Mouse (Mus musculus) CH12.LX (cell line): ENCODE data around the gene Arrb1. TPM values are rescaled to one million over a fixed set of nuclear protein-coding genes. Genes with fewer than 3 reads are reported as not detected.

Source experiments
- DNase-seq: peaks from one replicate; pipeline ENCODE4 v3.0.0-alpha.2; 2013; ENCODE audit errors: extremely low read depth
- H3K27ac ChIP-seq: 2 replicates; pipeline ENCODE4 v1.5.1; 2012; ENCODE audit warnings: low read depth, mild to moderate bottlenecking, control low read depth, moderate library complexity; ENCODE audit not compliant: insufficient read depth
- H3K27me3 ChIP-seq: replicated peaks from 2 replicates; pipeline ENCODE3; 2012; ENCODE audit warnings: inconsistent platforms
- H3K36me3 ChIP-seq, 2 experiments: replicated peaks in 1 of 2; 2 replicates each; pipeline versions ENCODE3 to v1.6.1; 2012; ENCODE audit warnings: inconsistent platforms in 1 of 2, low read length in 1 of 2, mild to moderate bottlenecking in 1 of 2, mixed read lengths in 1 of 2, moderate library complexity in 1 of 2; ENCODE audit not compliant: control insufficient read depth in 1 of 2, insufficient read depth in 1 of 2
- H3K4me1 ChIP-seq, 2 experiments: 2 replicates each; pipeline ENCODE4 v1.6.1; 2012; ENCODE audit warnings: inconsistent platforms in 1 of 2, moderate library complexity in 1 of 2; ENCODE audit not compliant: insufficient read depth in 2 of 2, control insufficient read depth in 1 of 2
- H3K4me2 ChIP-seq: 2 replicates; pipeline ENCODE4 v1.6.1; 2012; ENCODE audit warnings: low read depth, mild to moderate bottlenecking, control low read depth; ENCODE audit not compliant: poor library complexity, insufficient read depth, severe bottlenecking
- H3K4me3 ChIP-seq, 3 experiments: fragments of 150-350 bp in 1 of 3; sonication (generic) in 1 of 3; replicated peaks in 1 of 3; 2 replicates each; pipeline versions ENCODE3 to v1.5.1; 2011 to 2012; ENCODE audit warnings: low read depth in 2 of 3, low read length in 2 of 3, mild to moderate bottlenecking in 2 of 3, moderate library complexity in 2 of 3, control low read depth in 1 of 3, improper control_type of control experiment in 1 of 3, inconsistent platforms in 1 of 3, mixed read lengths in 1 of 3; ENCODE audit not compliant: poor library complexity in 1 of 3
- H3K79me2 ChIP-seq: replicated peaks from 2 replicates; pipeline ENCODE4 v1.6.1; 2012; ENCODE audit warnings: mild to moderate bottlenecking, moderate library complexity; ENCODE audit not compliant: control insufficient read depth, poor library complexity, insufficient read depth, severe bottlenecking; ENCODE audit errors: extremely low read depth
- H3K9ac ChIP-seq: 2 replicates; pipeline ENCODE4 v1.6.1; 2012; ENCODE audit warnings: low read depth, mild to moderate bottlenecking, control low read depth, moderate library complexity; ENCODE audit not compliant: insufficient read depth
- H3K9me3 ChIP-seq: replicated peaks from 2 replicates; pipeline ENCODE3; 2012; ENCODE audit warnings: low read length, inconsistent platforms, mixed read lengths
- BHLHE40 ChIP-seq: IDR thresholded peaks from 2 replicates; pipeline ENCODE4 v1.6.1; 2011; ENCODE audit warnings: mild to moderate bottlenecking, low read depth, low read length, improper control_type of control experiment
- CHD2 ChIP-seq: IDR thresholded peaks from 2 replicates; pipeline ENCODE4 v1.6.1; 2011; ENCODE audit warnings: low read length, improper control_type of control experiment
- CTCF ChIP-seq, 2 experiments: IDR thresholded peaks in 1 of 2; conservative IDR thresholded peaks in 1 of 2; 2 replicates each; pipeline ENCODE4 v1.5.1; 2011 to 2012; ENCODE audit warnings: low read depth in 2 of 2, low read length in 2 of 2, improper control_type of control experiment in 1 of 2, inconsistent platforms in 1 of 2, mild to moderate bottlenecking in 1 of 2, moderate library complexity in 1 of 2
- E2F4 ChIP-seq: IDR thresholded peaks from 2 replicates; pipeline ENCODE4 v1.6.1; 2011; ENCODE audit warnings: low read depth, low read length, improper control_type of control experiment; ENCODE audit not compliant: insufficient replicate concordance
- ELF1 ChIP-seq: IDR thresholded peaks from 2 replicates; pipeline ENCODE4 v1.6.1; 2014; ENCODE audit warnings: low read depth, mild to moderate bottlenecking, inconsistent platforms, low read length, improper control_type of control experiment
- ETS1 ChIP-seq: conservative IDR thresholded peaks from 2 replicates; pipeline ENCODE4 v1.6.1; 2012; ENCODE audit warnings: low read depth, mild to moderate bottlenecking, inconsistent platforms, low read length, improper control_type of control experiment, moderate library complexity
- GABPA ChIP-seq: IDR thresholded peaks from 2 replicates; pipeline ENCODE4 v1.6.1; 2012; ENCODE audit warnings: low read depth, low read length, improper control_type of control experiment, inconsistent platforms; ENCODE audit not compliant: insufficient replicate concordance
- HCFC1 ChIP-seq: IDR thresholded peaks from 2 replicates; pipeline ENCODE4 v1.6.1; 2012; ENCODE audit warnings: low read depth, mild to moderate bottlenecking, inconsistent platforms, low read length, improper control_type of control experiment
- IRF4 ChIP-seq: IDR thresholded peaks from 2 replicates; pipeline ENCODE4 v1.6.1; 2014; ENCODE audit warnings: low read depth, mild to moderate bottlenecking, inconsistent platforms, low read length, improper control_type of control experiment
- JUN ChIP-seq: IDR thresholded peaks from 2 replicates; pipeline ENCODE4 v1.6.1; 2011; ENCODE audit warnings: low read depth, mild to moderate bottlenecking, low read length, improper control_type of control experiment, moderate library complexity; ENCODE audit not compliant: insufficient read depth
- JUND ChIP-seq: conservative IDR thresholded peaks from 2 replicates; pipeline ENCODE4 v1.6.1; 2011; ENCODE audit warnings: low read depth, low read length, improper control_type of control experiment
- KAT2A ChIP-seq: IDR thresholded peaks from 2 replicates; pipeline ENCODE4 v1.6.1; 2012; ENCODE audit warnings: low read length, improper control_type of control experiment, inconsistent platforms; ENCODE audit not compliant: insufficient replicate concordance
- MAFK ChIP-seq: IDR thresholded peaks from 2 replicates; pipeline ENCODE4 v1.6.1; 2011; ENCODE audit warnings: low read length, improper control_type of control experiment; ENCODE audit not compliant: insufficient replicate concordance
- MAX ChIP-seq: IDR thresholded peaks from 2 replicates; pipeline ENCODE4 v1.6.1; 2011; ENCODE audit warnings: low read length, improper control_type of control experiment
- MEF2A ChIP-seq: IDR thresholded peaks from 2 replicates; pipeline ENCODE4 v1.6.1; 2014; ENCODE audit warnings: low read depth, mild to moderate bottlenecking, inconsistent platforms, low read length, improper control_type of control experiment, borderline replicate concordance
- MXI1 ChIP-seq: IDR thresholded peaks from 2 replicates; pipeline ENCODE4 v1.6.1; 2011; ENCODE audit warnings: mild to moderate bottlenecking, low read depth, low read length, improper control_type of control experiment
- MYC ChIP-seq: IDR thresholded peaks from 2 replicates; pipeline ENCODE4 v1.6.1; 2011; ENCODE audit warnings: low read depth, mild to moderate bottlenecking, improper control_type of control experiment, low read length
- NELFE ChIP-seq: IDR thresholded peaks from 2 replicates; pipeline ENCODE4 v1.6.1; 2011; ENCODE audit warnings: low read depth, low read length, improper control_type of control experiment
- PAX5 ChIP-seq: IDR thresholded peaks from 2 replicates; pipeline ENCODE4 v1.6.1; 2012; ENCODE audit warnings: low read length, inconsistent platforms, mixed read lengths
- POLR2A ChIP-seq: IDR thresholded peaks from 2 replicates; pipeline ENCODE4 v1.6.1; 2011; ENCODE audit warnings: low read depth, mild to moderate bottlenecking, improper control_type of control experiment, low read length
- RAD21 ChIP-seq: IDR thresholded peaks from 2 replicates; pipeline ENCODE4 v1.6.1; 2011; ENCODE audit warnings: low read depth, mild to moderate bottlenecking, low read length, improper control_type of control experiment, moderate library complexity
- RCOR1 ChIP-seq: conservative IDR thresholded peaks from 2 replicates; pipeline ENCODE4 v1.6.1; 2012; ENCODE audit warnings: low read depth, mild to moderate bottlenecking, inconsistent platforms, low read length, improper control_type of control experiment
- SIN3A ChIP-seq: IDR thresholded peaks from 2 replicates; pipeline ENCODE4 v1.6.1; 2012; ENCODE audit warnings: low read length, improper control_type of control experiment, inconsistent platforms
- SMC3 ChIP-seq: IDR thresholded peaks from 2 replicates; pipeline ENCODE4 v1.6.1; 2011; ENCODE audit warnings: low read depth, low read length, improper control_type of control experiment
- TBP ChIP-seq: conservative IDR thresholded peaks from 2 replicates; pipeline ENCODE4 v1.6.1; 2011; ENCODE audit warnings: low read depth, low read length, improper control_type of control experiment
- TCF12 ChIP-seq: IDR thresholded peaks from 2 replicates; pipeline ENCODE4 v1.6.1; 2014; ENCODE audit warnings: low read depth, mild to moderate bottlenecking, inconsistent platforms, low read length, improper control_type of control experiment
- USF1 ChIP-seq: IDR thresholded peaks from 2 replicates; pipeline ENCODE4 v1.6.1; 2014; ENCODE audit warnings: low read depth, mild to moderate bottlenecking, inconsistent platforms, low read length, improper control_type of control experiment
- USF2 ChIP-seq: conservative IDR thresholded peaks from 2 replicates; pipeline ENCODE4 v1.6.1; 2011; ENCODE audit warnings: low read depth, low read length, improper control_type of control experiment
- ZC3H11A ChIP-seq: IDR thresholded peaks from 2 replicates; pipeline ENCODE4 v1.6.1; 2012; ENCODE audit warnings: low read depth, mild to moderate bottlenecking, inconsistent platforms, low read length, improper control_type of control experiment
- ZKSCAN1 ChIP-seq: IDR thresholded peaks from 2 replicates; pipeline ENCODE4 v1.6.1; 2012; ENCODE audit warnings: low read depth, inconsistent platforms, low read length, improper control_type of control experiment, borderline replicate concordance
- ZMIZ1 ChIP-seq: IDR thresholded peaks from 2 replicates; pipeline ENCODE4 v1.6.1; 2012; ENCODE audit warnings: low read depth, mild to moderate bottlenecking, inconsistent platforms, low read length, improper control_type of control experiment
- ZNF384 ChIP-seq: IDR thresholded peaks from 2 replicates; pipeline ENCODE4 v1.6.1; 2012; ENCODE audit warnings: low read depth, low read length, improper control_type of control experiment, inconsistent platforms
- dilution Hi-C: fragments of 300-500 bp; cut with MboI; formaldehyde crosslinking; loops from 2 replicates; pipeline ENCODE4 v1.14.3; 2020; ENCODE audit warnings: low sequenced_read_pairs; ENCODE audit not compliant: extremely low pct_unique_long_range_greater_than_20kb, extremely low pct_ligation_motif_present
- in situ Hi-C: fragments of 300-500 bp; cut with MboI; formaldehyde crosslinking; loops from 3 replicates; pipeline ENCODE4 v1.14.3; 2019; ENCODE audit warnings: low sequenced_read_pairs, low pct_ligation_motif_present, low pct_unique_long_range_greater_than_20kb, mixed read lengths
- polyA plus RNA-seq: library from polyadenylated mRNA; unstranded; fragments of >175 nt; gene quantifications from 2 replicates; pipeline ENCODE4 v1.2.1, GENCODE M21; 2012; ENCODE audit warnings: low read depth; ENCODE audit not compliant: insufficient read length
- total RNA-seq, 2 experiments: library from RNA; depleted of rRNA; stranded (reverse); fragments of 300-350 nt in 1 of 2; fragments of >200 nt in 1 of 2; gene quantifications; 2 replicates each; pipeline ENCODE4 v1.2.3; 2012 to 2014

The Arrb1 gene
- total and polyA plus RNA-seq, 3 experiments: 3.3 to 5.2 (median 4.2) TPM

DNA sequence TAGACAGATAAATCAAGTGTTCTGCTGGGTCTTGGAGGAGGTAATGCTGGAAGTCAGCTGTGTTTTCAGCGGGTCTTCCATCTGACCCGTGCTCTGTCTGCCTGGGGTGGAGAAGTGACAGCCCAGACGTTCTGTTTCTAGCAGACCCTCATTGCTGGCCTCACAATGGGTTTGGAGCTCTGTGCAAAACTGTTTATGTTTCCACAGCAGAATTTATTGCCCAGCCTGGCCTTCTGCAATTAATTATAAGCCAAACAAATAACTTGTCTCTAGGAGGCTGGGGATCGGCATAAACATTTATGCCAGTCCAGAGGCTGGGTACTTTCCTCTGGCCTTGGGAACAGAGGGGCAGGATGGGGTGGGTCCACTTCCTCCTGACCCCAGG is 18.6 kb downstream of the Arrb1 start:
- Histone ChIP-seq H3K4me2 (no peak overlapping the region), H3K27ac (no peak overlapping the region), H3K36me3 (peaks cover 0 to 11% of the 10 kb centered on the region in 2 experiments), H3K4me1 (peaks cover 5 to 23% of the 10 kb centered on the region in 2 experiments; a peak in 3 of 4 replicates), H3K9ac (no peak overlapping the region), H3K79me2 (no peaks in the 10 kb centered on the region), H3K9me3 (peaks cover 10% of the 10 kb centered on the region), H3K4me3 (no peak overlapping the region), H3K27me3 (no peaks in the 10 kb centered on the region)
- TF ChIP-seq RAD21 (no peak), JUN (no peak), SIN3A (no peak), JUND (no peak), HCFC1 (no peak), ETS1 (no peak), USF2 (no peak), CTCF (conservative IDR thresholded peaks at IDR 0.05 in 1 of 2, IDR thresholded peaks at IDR 0.05 in 1 of 2; ENCODE audit: low read depth in 2 of 2, low read length in 2 of 2) (no peak), GABPA (no peak), MXI1 (no peak), NELFE (no peak), ZKSCAN1 (no peak), TBP (no peak), MYC (no peak), E2F4 (no peak)
- no peak for DNase-seq
- in situ Hi-C loops (loop anchor here (10.0 kb wide), 1 partner anchor 189 kb away; no protein-coding TSS in a partner anchor), dilution Hi-C loops (no loop called here)

DNA sequence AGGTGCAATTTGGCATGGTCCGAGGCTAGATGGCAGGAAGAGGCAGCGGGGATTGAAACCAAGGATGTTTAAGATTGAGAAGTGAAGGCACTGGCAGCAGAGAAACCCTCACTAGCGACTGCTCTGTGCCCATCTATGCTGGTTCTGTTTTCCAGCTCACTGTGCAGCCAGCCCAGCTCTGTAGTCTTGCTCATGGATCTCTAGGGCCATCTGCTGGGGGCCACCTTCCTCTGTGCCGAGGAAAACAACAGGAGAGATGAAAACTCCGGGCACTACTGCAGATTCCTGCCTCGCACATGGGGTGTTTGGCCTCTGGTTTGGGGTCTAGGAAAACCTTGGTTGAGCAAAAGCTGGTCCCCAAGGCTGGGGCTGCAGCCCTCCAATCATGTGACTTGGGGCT is 20.6 kb downstream of the Arrb1 start:
- Histone ChIP-seq H3K27ac (no peak overlapping the region), H3K27me3 (no peaks in the 10 kb centered on the region), H3K36me3 (peaks cover 0 to 9% of the 10 kb centered on the region in 2 experiments), H3K4me2 (no peak overlapping the region), H3K4me1 (peaks cover 2 to 15% of the 10 kb centered on the region in 2 experiments; a peak in 2 of 4 replicates), H3K79me2 (no peaks in the 10 kb centered on the region), H3K9ac (no peak overlapping the region), H3K4me3 (no peak overlapping the region), H3K9me3 (peaks cover 7% of the 10 kb centered on the region)
- peak; percentile 62 for DNase-seq
- in situ Hi-C loops (loop anchor here (5.0 to 10.0 kb wide), 3 partner anchors 36 to 191 kb away; no protein-coding TSS in a partner anchor), dilution Hi-C loops (no loop called here)
- TF ChIP-seq SIN3A (0 out of 2 replicates have a peak, but pooled peaks have one; percentile 34), SMC3 (peak; percentile 96), KAT2A (no peak), JUND (no peak), ZKSCAN1 (no peak), POLR2A (no peak), MAX (no peak), PAX5 (no peak), ELF1 (peak; percentile 11; the same call in 1 of the 2 replicates), MXI1 (no peak), ZC3H11A (peak; percentile 80), USF2 (no peak), ZNF384 (no peak), ZMIZ1 (no peak), MAFK (no peak), USF1 (no peak), RCOR1 (no peak), HCFC1 (no peak), IRF4 (peak; percentile 62; the same call in 1 of the 2 replicates), NELFE (peak; percentile 45; the same call in 1 of the 2 replicates), MYC (no peak), TBP (no peak), BHLHE40 (no peak), MEF2A (0 out of 2 replicates have a peak, but pooled peaks have one; percentile 31), TCF12 (no peak), E2F4 (no peak), CHD2 (no peak)
